Mouse (Mus musculus) right cerebral cortex, adult 2 months (tissue): ENCODE data around the gene Pdzk1ip1.

Experiments used
- DNase-seq, 2 experiments: peaks; one replicate each; pipeline ENCODE4 v3.0.0; 2021 to 2022; ENCODE audit warnings: low spot score in 2 of 2

Gene Pdzk1ip1

DNA sequence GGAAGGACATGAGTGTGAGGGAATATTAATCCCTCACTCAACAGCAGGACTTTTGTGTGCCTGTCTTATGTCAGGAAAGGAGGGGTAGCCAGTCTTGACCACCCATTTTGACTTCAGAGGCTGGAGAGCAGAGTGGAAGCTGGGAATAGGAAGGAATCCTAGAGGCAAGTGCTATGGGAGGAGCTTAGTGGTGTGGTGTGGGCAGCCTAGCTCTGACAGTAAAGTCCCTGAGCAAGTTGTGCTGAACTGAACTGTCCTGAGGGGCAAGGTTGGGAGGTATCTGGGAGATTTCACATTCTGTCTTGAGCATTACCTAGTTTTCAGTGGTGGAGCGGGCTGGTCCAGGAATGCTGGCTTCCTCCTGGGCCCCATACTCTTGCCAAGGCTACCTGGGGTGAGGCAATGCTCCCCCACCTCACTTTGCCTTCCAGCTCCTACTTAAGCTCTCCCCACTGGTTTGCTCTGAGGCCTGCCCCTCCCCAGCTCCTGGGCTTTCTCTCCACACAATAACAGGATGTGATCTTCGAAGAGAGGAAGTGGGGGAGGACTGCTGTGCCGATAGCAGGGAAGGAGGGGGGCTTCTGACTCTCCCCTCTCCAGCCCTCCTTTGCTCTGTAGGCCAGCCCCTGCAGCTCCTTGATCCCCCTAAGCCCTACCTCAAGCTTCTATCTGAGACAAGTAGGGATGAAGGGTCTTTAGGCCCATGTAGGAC is 13.1 kb upstream of the Pdzk1ip1 start:
- DNase-seq, result no peak

DNA sequence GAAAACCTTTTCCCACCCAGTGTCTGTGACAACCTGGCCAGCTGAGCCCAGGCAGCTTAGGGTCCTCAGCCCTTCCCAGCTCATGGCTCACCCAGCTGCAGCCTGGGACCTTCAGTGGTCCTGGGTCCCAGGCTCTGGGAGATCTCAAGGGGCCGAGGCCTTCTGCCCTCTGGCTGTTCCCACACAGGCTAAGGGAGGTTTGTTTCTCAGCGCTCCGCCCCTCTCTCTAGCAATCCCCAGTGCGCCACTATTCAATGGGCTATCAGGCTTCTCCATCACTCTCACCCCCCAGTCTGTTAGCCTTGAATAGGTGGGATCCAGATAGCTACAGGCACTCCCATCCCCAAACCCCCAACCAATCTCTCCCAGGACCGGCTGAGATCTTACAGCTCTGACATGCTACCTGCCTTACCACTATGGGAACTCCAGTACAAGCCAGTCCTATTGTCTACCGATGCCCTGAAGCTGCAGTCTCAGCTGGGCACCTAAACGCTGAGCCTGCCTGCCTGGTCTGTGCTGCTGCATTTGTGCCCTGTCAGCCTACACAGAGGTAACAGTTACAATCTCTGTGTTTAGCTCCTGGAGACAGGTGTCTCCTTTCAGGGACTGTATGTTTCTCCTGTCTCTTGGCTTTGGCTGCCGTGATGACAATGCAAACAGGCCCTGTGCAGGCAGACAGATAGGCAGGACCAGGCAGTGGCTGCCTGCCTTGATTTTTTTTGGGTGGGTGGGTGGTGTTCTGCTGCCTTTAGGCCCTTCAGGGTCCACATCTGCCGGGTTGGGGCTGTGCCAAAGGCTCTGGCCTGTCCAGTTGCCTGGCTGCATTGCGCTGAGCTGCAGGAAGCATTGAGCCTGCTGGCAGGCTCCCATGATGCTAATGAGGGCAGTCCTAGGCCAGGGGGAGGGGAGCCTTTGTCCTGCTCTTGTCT is 9.4 kb upstream of the Pdzk1ip1 start:
- DNase-seq, result peak in 1 of 2 experiments; percentile 17

DNA sequence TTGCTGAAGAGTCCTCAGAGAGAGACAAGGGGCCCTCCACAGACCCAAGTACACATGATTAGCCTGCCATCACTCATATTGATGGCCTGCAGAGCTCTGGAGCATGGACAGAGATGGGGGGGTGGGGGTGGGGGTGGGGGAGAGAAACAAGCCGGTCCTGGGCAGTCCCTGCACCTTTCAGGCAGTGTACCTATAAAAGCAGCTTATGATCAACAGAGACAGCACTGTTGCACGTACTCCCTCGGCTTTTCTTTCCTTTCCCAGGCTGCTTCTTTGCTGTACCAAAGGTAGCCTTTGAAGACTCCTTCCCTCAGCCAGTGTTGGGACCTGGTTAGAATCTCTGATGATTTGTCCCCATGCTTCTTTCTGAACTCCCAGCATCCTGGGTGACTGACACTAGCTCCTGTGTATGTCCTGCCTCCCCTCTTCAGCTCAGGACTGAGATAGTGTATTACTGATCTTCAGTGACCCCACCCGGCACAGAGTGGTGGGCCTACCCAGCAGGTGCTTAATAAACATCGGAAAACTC is 8.6 kb upstream of the Pdzk1ip1 start:
- no peak for DNase-seq

DNA sequence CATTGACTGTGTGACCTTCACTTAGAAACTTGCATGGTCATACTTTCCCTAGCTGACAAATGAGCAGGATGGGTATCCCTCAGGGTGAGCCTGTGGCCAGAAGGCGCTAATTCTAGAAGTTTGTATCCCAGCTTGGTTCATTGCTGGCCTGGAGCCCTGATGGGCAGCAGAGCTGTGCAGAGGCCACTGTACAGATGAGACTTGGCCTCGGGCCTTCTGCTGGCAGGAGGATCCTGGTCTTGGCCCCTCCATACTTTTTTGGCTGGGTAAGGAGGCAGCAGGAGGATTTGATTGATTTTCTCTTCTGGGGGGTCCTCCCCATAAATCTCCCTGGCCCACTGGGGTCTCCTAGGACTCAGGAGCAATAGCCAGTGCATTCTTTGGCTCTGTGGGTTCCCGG is 5.5 kb upstream of the Pdzk1ip1 start:
- DNase-seq, result no peak

DNA sequence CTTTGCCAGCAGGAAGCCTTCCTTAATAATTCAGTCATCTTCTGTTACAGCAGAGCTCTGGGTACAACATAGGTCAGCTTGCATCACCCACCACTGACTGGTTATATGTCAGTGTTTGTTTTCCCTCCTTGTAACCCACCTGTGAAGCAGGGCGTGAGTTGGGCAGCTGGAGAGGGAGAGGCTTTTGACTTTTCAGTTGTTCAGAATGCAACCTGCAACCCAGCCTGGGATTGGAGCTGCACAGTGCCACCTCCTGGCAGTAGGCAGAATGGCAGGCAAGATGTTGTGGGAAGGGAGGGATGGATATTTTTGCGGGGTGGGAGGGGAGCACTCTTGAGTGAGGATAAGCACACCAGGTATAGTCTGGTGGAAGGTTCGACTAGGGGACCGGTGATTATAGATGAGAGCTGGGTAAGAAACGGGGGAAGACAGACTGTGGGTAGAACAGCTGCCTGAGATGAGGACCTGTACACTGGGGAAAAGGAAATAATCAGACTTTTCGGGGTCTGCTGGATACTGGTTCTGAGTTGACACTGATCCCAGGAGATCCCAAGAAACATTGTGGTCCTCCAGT is 2.9 kb upstream of the Pdzk1ip1 start:
- peak; percentile 61 to 71 for DNase-seq

DNA sequence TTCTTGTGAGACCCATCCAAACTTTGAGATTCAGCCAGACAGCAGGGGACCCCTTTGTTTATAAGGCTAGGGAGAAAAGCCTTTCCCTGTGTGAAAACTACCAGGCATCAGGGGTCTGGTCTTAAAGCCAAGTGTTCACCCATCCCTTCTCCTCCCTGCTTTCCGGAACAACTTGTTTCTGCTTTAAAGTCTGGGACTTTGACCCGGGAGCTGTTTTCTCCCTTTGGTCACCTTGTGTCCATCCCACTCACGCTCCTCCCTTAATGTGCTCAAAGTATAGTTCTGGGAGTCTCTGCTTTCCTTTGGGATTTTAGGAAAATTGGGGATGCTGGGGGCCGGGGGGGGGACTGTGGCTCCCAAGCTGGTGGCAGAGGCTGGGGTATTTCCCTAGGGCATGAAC is 2.3 kb upstream of the Pdzk1ip1 start:
- no peak for DNase-seq

DNA sequence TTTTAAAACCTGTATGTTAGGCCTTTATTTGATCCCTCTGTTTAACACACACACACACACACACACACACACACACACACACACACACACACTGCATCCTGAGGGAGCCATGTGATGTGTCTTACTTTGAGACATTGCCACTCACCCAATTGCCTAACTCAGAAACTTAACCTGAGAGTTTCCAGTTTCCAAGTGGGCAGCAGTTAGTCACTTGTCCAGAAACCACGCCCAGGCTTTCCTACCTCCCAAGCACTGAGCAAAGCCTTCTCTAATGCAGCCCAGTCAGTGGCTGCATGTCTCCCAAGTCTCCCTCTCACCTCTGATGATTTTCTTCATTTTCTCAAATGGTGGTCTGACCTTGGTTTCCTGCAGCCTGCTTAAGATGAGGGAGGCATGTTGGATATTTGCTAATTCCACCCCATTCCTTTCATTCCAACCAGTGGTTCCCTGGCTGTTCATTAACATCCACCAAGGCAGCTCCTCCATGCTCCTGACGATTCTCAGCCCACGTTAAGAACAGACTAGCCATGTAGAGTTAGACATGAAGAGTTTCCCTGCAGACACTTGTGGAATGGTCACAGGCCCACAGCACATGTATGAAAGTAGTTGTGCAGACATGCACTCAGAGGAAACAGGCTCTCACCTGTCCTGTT is 1.6 kb upstream of the Pdzk1ip1 start:
- no peak for DNase-seq

DNA sequence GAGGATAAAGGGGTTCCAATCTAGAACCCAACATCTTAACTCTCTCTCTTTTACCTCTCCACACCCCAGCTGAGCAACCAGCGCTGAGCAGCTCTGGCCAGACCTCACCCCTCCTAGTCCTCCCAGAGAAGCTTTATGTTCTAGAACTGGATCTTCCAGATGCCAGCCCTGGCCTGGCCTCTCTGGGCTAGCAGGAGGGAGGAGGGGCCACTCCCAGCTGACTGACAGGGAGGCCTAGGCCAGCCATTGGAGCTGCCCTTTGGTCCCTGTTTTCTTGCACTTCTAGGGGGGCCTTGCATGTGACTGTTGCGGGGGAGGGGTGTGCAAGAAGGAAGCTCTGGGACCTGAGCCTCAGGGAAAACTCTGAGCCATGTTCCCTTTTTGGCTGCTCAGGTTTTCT is 2.1 kb downstream of the Pdzk1ip1 start:
- DNase-seq, result no peak

DNA sequence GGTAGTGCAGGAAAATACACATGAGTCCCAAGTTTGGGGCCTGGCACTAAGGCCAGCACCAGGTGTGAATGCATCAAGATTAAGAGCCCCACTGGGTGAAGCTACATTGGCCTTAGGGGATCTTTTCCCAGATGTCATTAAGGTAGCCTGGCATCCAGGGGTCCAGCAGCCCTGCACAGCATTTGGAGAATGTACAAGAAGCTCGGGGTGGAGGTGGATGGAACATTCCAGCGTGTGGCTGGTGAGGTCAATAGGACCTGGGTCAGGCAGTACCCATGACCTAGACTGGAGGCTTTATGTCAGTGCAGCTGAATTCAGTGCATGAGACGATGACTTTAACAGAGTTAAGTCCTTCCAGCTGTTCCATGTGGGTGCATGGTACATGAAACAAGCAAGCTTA is 3.3 kb downstream of the Pdzk1ip1 start:
- no peak for DNase-seq

DNA sequence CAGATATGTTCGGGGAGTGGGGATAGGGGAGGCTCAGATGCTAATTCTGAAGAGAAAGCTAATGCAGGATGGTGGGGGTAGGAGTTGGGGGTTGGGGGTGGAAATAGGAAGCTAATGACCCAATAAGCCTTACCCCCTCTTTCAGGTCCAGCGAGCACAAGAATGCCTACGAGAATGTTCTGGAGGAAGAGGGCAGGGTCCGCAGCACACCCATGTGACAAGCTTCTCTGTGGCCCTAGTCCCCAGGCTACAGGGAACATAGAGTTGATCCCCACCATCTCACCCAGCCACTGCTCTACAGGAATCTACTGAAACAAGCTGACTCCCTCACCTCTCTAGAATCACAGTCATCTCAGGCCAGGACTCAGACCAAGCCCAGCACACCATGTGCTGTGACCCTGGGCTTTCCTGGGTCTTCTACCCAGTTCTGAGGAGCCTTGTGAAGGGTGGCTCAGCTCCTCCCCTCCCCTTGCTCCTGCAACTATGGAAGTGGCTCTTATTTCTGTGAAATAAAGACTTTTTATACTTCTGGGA is 4.9 kb downstream of the Pdzk1ip1 start:
- no peak for DNase-seq

DNA sequence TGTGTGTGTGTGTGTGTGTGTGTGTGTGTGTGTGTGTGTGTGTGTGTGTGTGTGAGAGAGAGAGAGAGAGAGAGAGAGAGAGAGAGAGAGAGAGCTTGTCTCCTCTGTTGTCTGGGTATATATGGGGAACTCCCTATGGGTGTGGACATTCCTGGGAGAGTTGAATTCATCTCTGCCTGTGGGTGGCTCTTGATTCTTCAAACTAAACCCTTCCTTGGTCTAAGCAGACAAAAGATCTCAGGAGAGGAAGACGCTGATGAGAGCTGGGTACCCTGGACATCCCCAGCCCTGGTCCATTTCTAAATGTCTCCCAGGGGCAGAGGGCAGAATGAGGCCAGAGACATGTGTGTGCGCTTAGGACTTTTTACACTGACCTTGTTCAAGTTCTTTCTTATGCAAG is 5.5 kb downstream of the Pdzk1ip1 start:
- DNase-seq, result no peak

DNA sequence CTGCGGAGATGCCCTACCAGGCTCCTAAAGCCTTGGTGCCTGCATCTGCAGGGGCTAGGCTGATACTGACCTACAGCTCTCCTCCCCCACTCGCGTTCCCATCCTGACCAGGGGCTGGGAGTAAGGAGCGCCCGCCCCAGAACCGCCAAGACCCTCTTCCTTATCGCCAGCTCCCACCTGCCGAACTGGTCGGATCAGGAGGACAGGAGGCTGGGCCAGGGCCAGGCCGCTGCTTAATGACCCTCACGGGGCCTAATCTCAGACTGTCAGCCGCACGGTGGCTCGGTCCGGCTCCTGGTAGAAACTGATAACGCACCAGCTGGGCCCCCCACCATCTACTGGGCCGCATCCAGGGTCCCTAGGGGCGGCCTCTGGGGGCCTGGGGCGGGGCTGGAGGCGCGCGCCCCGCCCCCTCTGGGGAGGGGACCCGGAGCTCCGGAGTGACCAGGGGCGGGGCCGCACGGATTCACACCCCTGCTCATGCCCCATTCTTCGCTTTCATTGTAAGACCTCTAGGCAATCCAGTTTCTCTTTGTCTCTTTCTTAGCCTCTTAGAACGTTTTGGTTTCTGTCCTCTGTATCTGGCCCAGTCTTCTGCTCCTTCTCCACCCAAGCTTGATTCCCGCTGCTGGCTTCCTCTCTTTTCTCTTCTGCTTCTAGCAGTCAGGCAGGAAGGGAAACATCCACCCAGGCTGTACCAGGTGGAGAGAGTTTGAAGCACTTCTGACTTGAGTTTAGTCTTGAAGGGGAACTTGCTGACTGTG is 7.3 kb downstream of the Pdzk1ip1 start:
- DNase-seq, result peak in 1 of 2 experiments; percentile 9

DNA sequence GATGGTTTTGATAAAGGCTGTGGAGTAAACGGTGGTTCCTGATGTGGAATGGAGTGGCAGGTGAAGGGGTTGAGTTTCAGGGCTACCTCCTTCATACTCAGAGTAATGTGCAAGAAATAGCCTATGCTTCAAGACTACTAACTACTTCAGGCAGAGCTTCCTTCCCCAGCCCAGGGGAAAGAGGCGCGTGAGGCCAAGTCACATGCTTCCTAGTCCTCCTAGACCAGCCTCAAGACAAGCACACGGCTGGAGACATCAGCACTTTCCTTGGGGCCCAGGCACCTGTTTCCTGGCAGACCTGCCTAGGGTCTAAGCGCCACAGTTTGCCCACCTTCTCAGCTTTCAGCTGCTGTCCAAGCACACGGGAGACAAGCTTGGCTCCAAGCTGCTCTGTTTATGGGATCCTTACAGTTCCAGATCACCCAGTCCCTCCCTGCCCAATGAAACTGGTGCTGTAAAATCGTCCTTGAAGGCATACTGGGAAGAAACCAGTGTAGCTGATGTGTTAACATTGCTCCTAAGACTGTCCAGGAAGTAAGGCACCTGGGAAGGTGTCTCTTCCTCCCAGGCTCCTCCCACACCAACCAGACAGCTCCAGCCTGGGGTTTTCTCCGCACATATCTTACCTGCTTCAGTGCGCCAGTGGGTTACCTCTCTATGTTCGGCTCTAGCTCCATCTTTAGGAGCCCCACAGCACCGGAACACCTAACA is 8.1 kb downstream of the Pdzk1ip1 start:
- DNase-seq, result no peak

DNA sequence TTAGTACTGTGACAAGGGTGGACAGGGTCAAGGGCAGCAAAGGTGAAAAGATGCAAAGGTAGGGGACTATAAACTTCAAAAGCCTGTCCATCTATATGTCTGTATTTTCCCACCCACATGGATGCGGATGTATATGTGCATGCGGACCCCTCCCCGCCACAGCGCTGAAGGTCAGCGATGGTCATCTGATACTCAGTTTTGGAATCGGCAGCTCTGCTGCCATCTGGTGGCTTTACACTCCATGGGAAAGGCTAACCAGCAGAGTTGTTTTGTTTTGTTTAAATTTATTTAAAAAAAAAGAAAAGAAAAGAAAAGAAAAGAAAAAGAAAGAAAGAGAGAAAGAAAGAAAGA is 8.6 kb downstream of the Pdzk1ip1 start:
- DNase-seq, result peak in 1 of 2 experiments; percentile 17

DNA sequence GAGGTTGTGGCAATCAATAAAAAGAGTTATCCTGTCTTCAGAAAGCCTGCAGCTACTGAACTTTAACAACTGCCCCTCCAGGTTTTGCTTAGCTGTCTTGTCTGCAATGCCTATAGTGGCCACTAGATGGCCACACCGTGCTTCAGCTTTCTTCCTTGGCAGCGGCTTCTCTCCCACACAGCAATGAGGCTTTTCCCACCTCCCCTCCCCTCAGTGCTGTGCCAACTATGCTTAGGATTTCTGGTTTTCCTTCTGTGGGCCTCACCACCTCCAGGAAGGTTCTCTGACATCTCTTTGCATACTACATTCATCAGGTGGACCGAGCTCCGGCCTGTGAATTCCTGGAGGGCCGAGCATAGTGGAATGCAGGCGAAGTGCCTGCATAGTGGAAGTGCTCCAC is 13.2 kb downstream of the Pdzk1ip1 start:
- DNase-seq, result peak; percentile 78 to 84

DNA sequence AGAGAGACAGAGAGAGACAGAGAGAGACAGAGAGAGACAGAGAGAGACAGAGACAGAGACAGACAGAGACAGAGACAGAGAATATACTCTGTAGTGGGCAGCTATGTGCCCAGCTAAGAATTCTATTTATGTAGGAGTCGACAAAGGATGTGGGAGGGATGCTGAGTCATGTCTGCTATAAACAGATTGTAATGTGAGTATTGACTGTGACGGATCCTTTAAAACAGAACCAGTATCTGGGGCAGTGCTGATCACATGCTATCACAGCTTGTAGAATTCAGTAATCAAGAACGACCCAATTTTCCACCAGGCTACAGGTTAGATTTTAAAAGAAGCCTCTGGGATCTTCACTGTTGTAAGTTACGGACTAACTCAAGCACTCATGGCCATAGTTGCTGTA is 15.0 kb downstream of the Pdzk1ip1 start:
- peak; percentile 38 to 46 for DNase-seq

DNA sequence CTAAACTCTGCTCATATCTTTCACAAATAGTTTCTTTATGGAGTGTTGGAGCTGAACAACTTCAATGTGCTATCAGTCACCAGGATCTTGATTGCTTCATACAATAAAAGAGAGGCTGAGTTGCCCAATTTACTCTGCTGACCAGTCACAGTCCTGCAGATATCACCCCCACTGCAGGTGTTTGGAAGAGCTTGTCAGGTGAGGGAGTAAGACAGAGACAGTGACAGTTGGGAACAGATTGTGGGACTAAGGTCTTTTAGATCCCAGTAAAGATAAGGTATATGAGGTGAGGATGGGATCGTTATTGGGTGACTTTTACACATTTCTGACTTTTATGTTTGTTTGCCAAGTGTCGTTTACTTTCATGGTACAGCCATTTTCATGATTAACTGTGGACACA is 22.7 kb downstream of the Pdzk1ip1 start:
- no peak for DNase-seq

DNA sequence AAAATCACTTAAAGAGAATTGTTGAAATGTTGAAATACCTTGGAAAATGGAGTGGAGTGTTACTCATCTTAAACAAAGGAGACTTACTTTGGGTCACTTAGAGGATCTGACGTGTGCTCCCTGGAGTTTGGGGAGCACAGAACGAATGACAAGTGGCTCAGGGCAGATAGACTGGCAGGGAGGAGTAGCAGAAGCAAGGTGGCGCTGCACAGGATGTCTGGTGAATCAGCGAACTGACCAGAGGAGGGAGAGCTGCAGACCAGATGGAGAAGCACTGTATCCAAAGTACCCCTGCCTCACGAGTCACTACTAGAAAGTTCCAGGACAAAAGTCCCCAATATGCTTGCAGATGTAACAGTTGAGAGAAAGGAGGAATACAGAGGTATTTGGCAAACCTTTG is 24.8 kb downstream of the Pdzk1ip1 start:
- no peak for DNase-seq

DNA sequence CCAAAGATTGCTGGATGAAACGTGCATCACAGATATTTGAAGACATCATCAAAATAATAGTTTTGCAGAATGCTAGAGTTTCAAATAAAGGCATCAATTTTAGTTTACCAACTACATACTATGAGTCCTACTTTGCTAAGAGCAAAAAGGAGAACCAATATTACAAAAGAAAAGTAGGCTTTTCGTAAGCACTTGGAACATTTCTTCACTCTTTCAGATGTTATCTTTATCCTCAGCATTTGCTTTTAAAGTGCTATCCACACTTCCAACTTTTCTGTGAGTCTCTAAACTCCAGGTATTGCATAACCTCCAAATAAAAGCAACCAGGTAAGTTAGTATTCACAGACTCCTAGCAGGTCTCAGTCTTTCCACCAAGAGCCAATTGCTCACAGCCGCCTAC is 31.1 kb downstream of the Pdzk1ip1 start:
- DNase-seq, result no peak

DNA sequence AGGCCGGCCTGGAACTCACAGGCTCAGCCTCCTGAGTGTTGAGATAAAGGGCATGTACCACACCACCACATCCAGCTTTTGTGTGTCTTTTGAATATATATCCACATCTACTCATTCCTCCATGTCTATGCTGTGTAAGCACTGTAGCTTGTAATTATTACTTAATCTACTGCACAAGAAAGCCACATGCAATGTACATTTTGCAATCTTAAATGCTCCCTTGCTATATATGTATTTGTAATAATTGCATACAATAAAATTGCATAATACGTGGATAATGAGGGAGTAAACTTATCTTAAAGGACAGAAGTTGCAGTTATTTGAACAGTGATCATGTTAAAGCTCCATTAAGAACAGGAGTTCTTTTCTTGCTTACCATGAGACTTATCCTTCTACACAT is 32.7 kb downstream of the Pdzk1ip1 start:
- DNase-seq, result no peak
